Mouse (Mus musculus): Measurements from ENCODE around the gene Tomm40. TPM values are rescaled to one million over a fixed set of nuclear protein-coding genes. Genes with fewer than 3 reads are reported as not detected.

Tomm40 gene
- total and polyA plus RNA-seq, 2 experiments from 2014 or later: 164 to 172 TPM

DNA sequence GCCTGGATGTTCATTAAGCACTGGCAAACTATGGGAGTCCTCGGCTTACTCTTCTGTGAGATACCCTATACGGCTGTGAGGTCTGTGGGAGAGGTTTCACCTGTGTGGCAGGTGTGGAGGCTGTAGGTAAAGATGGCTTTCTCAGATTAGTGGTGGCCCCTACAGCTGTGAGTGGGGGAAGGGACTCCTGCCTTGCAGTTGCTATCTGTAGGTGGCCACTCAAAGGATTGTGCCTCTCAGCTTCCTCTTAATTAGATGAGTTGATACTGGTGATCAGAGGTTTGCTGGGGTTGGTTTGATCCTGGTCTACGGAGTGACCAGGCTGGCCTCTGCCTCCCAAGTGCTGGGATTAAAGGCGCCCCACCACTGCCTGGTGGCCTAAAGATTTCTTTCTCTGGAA lies 10.8 kb downstream of the Tomm40 start:
- Histone ChIP-seq H3K4me1 (ENCODE audit: control insufficient read depth, insufficient read depth) (peaks cover 18% of the 10 kb centered on the region), H3K4me2 (ENCODE audit: low read depth, low read length) (no peak overlapping the region), H3K9me3 (replicated peaks; ENCODE audit: control insufficient read depth, low read length) (no peaks in the 10 kb centered on the region), H3K9ac (replicated peaks; ENCODE audit: low read depth, low read length) (no peak overlapping the region), H3K27ac (ENCODE audit: low read depth) (no peak overlapping the region), H3K36me3 (replicated peaks; ENCODE audit: control insufficient read depth, insufficient read depth, low read length) (peaks cover 50% of the 10 kb centered on the region), H3K4me3 (ENCODE audit: low read depth, low read length) (no peak overlapping the region), H3K27me3 (ENCODE audit: control insufficient read depth, insufficient read depth, low read length) (no peaks in the 10 kb centered on the region)
- no peak for DNase-seq (ENCODE audit: low spot score)
- TF ChIP-seq CTCF (IDR thresholded peaks at IDR 0.05; ENCODE audit: low read depth): no peak
- no peak for TF ChIP-seq EP300 (IDR thresholded peaks at IDR 0.05; ENCODE audit: low read depth)
- no peak for ATAC-seq (ENCODE audit: insufficient read depth, low read depth)
- WGBS: 96% methylated on average over 4 of the region's 4 CpGs

GRCm38 (mm10) chr7:19702859-19703555 lies 12.2 kb downstream of the Tomm40 start:
- 88% methylated on average over 16 of the region's 16 CpGs for WGBS
- H3K4me3 ChIP-seq (ENCODE audit: low read depth, low read length): no peak overlapping the region
- H3K27ac ChIP-seq (ENCODE audit: low read depth): no peak overlapping the region
- TF ChIP-seq CTCF (IDR thresholded peaks at IDR 0.05; ENCODE audit: low read depth) (no peak), EP300 (IDR thresholded peaks at IDR 0.05; ENCODE audit: low read depth) (no peak)
- ATAC-seq (ENCODE audit: insufficient read depth, low read depth): no peak
- no peak overlapping the region for H3K9ac ChIP-seq (replicated peaks; ENCODE audit: low read depth, low read length)
- no peak overlapping the region for H3K4me2 ChIP-seq (ENCODE audit: low read depth, low read length)
- H3K27me3 ChIP-seq (ENCODE audit: control insufficient read depth, insufficient read depth, low read length): no peaks in the 10 kb centered on the region
- no peak for DNase-seq (ENCODE audit: low spot score)
- peaks cover 31% of the 10 kb centered on the region for H3K4me1 ChIP-seq (ENCODE audit: control insufficient read depth, insufficient read depth)
- H3K36me3 ChIP-seq (replicated peaks; ENCODE audit: control insufficient read depth, insufficient read depth, low read length): peaks cover 37% of the 10 kb centered on the region
- no peaks in the 10 kb centered on the region for H3K9me3 ChIP-seq (replicated peaks; ENCODE audit: control insufficient read depth, low read length)

- Histone ChIP-seq H3K4me2 (ENCODE audit: low read depth, low read length) (peak overlapping the region; percentile 38), H3K9ac (replicated peaks; ENCODE audit: low read depth, low read length) (0 out of 2 replicates have a peak overlapping the region, but pooled peaks have one; percentile 21), H3K4me3 (ENCODE audit: low read depth, low read length) (no peak overlapping the region), H3K36me3 (replicated peaks; ENCODE audit: control insufficient read depth, insufficient read depth, low read length) (peaks cover 30% of the 10 kb centered on the region), H3K4me1 (ENCODE audit: control insufficient read depth, insufficient read depth) (peaks cover 34% of the 10 kb centered on the region), H3K27ac (ENCODE audit: low read depth) (peak overlapping the region; percentile 77), H3K9me3 (replicated peaks; ENCODE audit: control insufficient read depth, low read length) (no peaks in the 10 kb centered on the region), H3K27me3 (ENCODE audit: control insufficient read depth, insufficient read depth, low read length) (no peaks in the 10 kb centered on the region)
- peak; percentile 82 for ATAC-seq (ENCODE audit: insufficient read depth, low read depth)
- peak; percentile 82 for DNase-seq (ENCODE audit: low spot score)
- 26% methylated on average over 22 of the region's 22 CpGs for WGBS
- TF ChIP-seq EP300 (IDR thresholded peaks at IDR 0.05; ENCODE audit: low read depth) (no peak), CTCF (IDR thresholded peaks at IDR 0.05; ENCODE audit: low read depth) (peak; percentile 75)
These were observed 14.0 kb downstream of the Tomm40 start for GRCm38 (mm10) chr7:19701069-19701761.

- H3K27ac ChIP-seq (ENCODE audit: low read depth): peak overlapping the region; percentile 77
- H3K9ac ChIP-seq (replicated peaks; ENCODE audit: low read depth, low read length): no peak overlapping the region
- peaks cover 34% of the 10 kb centered on the region for H3K4me1 ChIP-seq (ENCODE audit: control insufficient read depth, insufficient read depth)
- TF ChIP-seq EP300 (IDR thresholded peaks at IDR 0.05; ENCODE audit: low read depth) (no peak), CTCF (IDR thresholded peaks at IDR 0.05; ENCODE audit: low read depth) (no peak)
- no peaks in the 10 kb centered on the region for H3K9me3 ChIP-seq (replicated peaks; ENCODE audit: control insufficient read depth, low read length)
- no peak for ATAC-seq (ENCODE audit: insufficient read depth, low read depth)
- H3K4me3 ChIP-seq (ENCODE audit: low read depth, low read length): no peak overlapping the region
- no peaks in the 10 kb centered on the region for H3K27me3 ChIP-seq (ENCODE audit: control insufficient read depth, insufficient read depth, low read length)
- 47% methylated on average over 12 of the region's 12 CpGs for WGBS
- DNase-seq (ENCODE audit: low spot score): no peak
- H3K36me3 ChIP-seq (replicated peaks; ENCODE audit: control insufficient read depth, insufficient read depth, low read length): peaks cover 30% of the 10 kb centered on the region
- peak overlapping the region; percentile 38 for H3K4me2 ChIP-seq (ENCODE audit: low read depth, low read length)
These were observed 14.8 kb downstream of the Tomm40 start for GRCm38 (mm10) chr7:19700299-19701068.

DNA sequence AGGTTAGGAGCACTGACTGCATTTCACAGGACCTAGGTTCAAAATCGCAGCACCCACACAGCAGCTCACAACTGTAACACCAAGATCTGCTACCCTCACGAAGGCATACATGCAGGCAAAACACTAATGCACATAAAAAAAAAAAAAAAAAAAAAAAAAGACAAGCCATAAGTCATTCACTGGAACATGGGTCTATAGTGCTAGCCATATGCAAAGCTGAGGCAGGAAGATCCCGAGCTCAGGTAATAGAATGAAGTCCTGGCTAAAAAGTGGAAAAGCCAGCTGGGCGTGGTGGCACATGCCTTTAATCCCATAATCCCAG lies 15.4 kb downstream of the Tomm40 start:
- WGBS: 78% methylated on average over 4 of the region's 4 CpGs
- DNase-seq (ENCODE audit: low spot score) (no peak), ATAC-seq (ENCODE audit: insufficient read depth, low read depth) (no peak)
- no peak for TF ChIP-seq CTCF (IDR thresholded peaks at IDR 0.05; ENCODE audit: low read depth)
- no peak for TF ChIP-seq EP300 (IDR thresholded peaks at IDR 0.05; ENCODE audit: low read depth)
- Histone ChIP-seq H3K9ac (replicated peaks; ENCODE audit: low read depth, low read length) (no peak overlapping the region), H3K27ac (ENCODE audit: low read depth) (0 out of 2 replicates have a peak overlapping the region, but pooled peaks have one; percentile 73), H3K4me2 (ENCODE audit: low read depth, low read length) (no peak overlapping the region), H3K4me3 (ENCODE audit: low read depth, low read length) (no peak overlapping the region), H3K27me3 (ENCODE audit: control insufficient read depth, insufficient read depth, low read length) (no peaks in the 10 kb centered on the region), H3K9me3 (replicated peaks; ENCODE audit: control insufficient read depth, low read length) (no peaks in the 10 kb centered on the region), H3K36me3 (replicated peaks; ENCODE audit: control insufficient read depth, insufficient read depth, low read length) (peaks cover 26% of the 10 kb centered on the region), H3K4me1 (ENCODE audit: control insufficient read depth, insufficient read depth) (peaks cover 40% of the 10 kb centered on the region)
